Mouse (Mus musculus): ENCODE measurements around the gene Ak5.

DNA sequence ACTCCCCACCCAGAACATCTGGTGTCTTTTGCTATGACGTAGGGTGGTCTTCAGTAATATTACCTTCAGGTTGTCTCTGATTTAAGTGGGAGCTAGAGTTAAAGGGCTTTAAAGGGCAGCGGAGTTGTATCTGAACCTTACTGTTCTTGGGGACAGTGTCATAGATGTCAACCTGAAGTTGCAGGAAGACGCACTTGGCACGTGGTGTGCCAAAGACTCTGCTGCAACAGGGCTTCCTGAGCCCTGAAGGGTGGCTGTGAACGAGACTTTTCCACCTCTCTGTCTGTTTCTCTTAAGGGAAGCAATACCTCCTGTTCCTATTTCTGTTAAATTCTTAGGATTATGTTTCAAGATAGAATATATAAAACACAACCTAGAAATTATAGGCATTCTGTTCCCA is 137.8 kb downstream of the Ak5 start:
- no peak for TF ChIP-seq CTCF (conservative IDR thresholded peaks at IDR 0.05; ENCODE audit: low read length)
- TF ChIP-seq POU5F1 (IDR thresholded peaks at IDR 0.05; ENCODE audit: borderline replicate concordance, low read length) = no peak
- no peak for TF ChIP-seq NANOG (IDR thresholded peaks at IDR 0.05; ENCODE audit: borderline replicate concordance, low read length)
